Mouse (Mus musculus) ES-Bruce4 (cell line): Measurements from ENCODE around the gene Nxph3. TPM values are rescaled to one million over a fixed set of nuclear protein-coding genes. Genes with fewer than 3 reads are reported as not detected.
A peak's percentile ranks its signal among the peaks of the same experiment; 100 is the strongest.

Source experiments
- H3K27ac ChIP-seq: 2 replicates; pipeline ENCODE4 v1.5.1; 2012; ENCODE audit warnings: low read length, inconsistent platforms; ENCODE audit not compliant: insufficient read depth
- H3K27me3 ChIP-seq: 2 replicates; pipeline ENCODE4 v1.6.1; 2012; ENCODE audit warnings: mild to moderate bottlenecking, low read length, inconsistent platforms; ENCODE audit not compliant: control insufficient read depth, poor library complexity, insufficient read depth, severe bottlenecking
- H3K36me3 ChIP-seq: 2 replicates; pipeline ENCODE4 v1.6.1; 2012; ENCODE audit warnings: inconsistent platforms, mild to moderate bottlenecking, low read length, moderate library complexity; ENCODE audit not compliant: control insufficient read depth, poor library complexity, insufficient read depth, severe bottlenecking
- H3K4me1 ChIP-seq: one replicate; pipeline ENCODE4 v1.8.1; 2011; ENCODE audit warnings: low read length; ENCODE audit not compliant: control insufficient read depth, insufficient read depth
- H3K4me3 ChIP-seq: 2 replicates; pipeline ENCODE4 v1.5.1; 2011; ENCODE audit warnings: low read depth, mild to moderate bottlenecking, low read length
- H3K9ac ChIP-seq: 2 replicates; pipeline ENCODE4 v1.6.1; 2012; ENCODE audit warnings: low read depth, mild to moderate bottlenecking, inconsistent platforms; ENCODE audit not compliant: poor library complexity, severe bottlenecking
- H3K9me3 ChIP-seq: replicated peaks from 2 replicates; pipeline ENCODE4 v1.6.1; 2012; ENCODE audit warnings: mild to moderate bottlenecking, low read length, inconsistent platforms; ENCODE audit not compliant: control insufficient read depth, poor library complexity, insufficient read depth, severe bottlenecking
- CTCF ChIP-seq: IDR thresholded peaks from one replicate; pipeline ENCODE4 v1.8.1; 2011; ENCODE audit warnings: low read depth, low read length
- EP300 ChIP-seq: IDR thresholded peaks from 2 replicates; pipeline ENCODE4 v1.6.1; 2011; ENCODE audit warnings: low read depth, low read length; ENCODE audit not compliant: insufficient read depth
- POLR2A ChIP-seq: IDR thresholded peaks from one replicate; pipeline ENCODE4 v1.8.1; 2011; ENCODE audit warnings: low read length; ENCODE audit not compliant: insufficient read depth
- polyA plus RNA-seq: library from polyadenylated mRNA; stranded (reverse); fragments of >200 nt; gene quantifications from 2 replicates; pipeline ENCODE4 v1.2.4, GENCODE M21; 2011; ENCODE audit warnings: low read depth; ENCODE audit not compliant: missing spikeins, insufficient read depth, insufficient read length

Nxph3 gene
- polyA plus RNA-seq, 1 experiment, result 0.85 TPM

DNA sequence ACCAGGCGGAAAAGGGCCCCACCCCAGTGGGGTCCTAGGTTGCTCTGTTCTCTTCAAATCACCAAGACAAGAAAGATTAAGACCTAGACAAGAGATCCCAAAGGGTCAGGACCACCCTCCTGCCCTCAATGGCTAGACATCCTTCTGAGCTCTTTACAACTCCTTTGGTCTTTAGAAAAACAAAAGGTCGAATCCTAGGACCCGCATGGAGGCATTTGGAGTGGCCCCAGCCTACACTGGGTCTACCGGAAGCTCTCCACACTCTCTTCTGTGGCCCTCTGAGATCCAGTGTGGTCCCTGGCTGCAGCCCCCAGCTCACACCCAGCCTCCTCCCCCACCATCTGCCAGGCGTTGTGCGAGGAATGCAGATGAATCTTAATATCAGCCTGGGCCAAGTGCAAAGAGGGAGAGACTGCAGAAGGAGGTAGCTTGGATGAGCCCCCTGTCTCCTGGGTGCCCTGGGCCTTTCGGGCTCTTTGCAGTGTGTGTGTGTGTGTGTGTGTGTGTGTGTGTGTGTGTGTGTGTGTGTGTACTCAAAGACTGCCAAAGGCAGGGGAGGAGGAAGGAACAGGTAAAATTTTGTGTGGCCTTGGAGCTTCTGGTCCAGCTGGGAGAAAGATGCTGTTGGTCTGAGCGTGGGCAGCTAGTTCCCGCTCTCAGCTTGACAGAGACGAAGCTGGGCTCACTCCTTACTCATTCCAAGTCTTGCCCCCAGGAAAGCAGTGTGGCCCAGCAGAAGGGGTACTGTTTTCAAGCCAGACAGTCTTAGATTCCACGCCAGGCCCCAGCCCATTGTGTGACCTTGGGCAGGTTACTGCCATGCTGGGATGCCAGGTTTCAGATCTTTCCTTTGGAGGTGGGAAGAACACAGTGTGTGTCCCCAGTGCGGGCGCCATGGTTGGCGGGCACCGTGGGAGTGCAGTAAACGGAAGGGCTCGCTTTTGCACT is 1.3 kb upstream of the Nxph3 start:
- H3K9ac ChIP-seq, result 0 out of 2 replicates have a peak overlapping the region, but pooled peaks have one; percentile 72
- TF ChIP-seq CTCF (no peak), EP300 (0 out of 2 replicates have a peak, but pooled peaks have one; percentile 22)
- H3K36me3 ChIP-seq, result no peaks in the 10 kb centered on the region
- H3K4me1 ChIP-seq, result peaks cover 20% of the 10 kb centered on the region
- H3K27me3 ChIP-seq, result no peaks in the 10 kb centered on the region
- peak overlapping the region; percentile 17; the same call in 1 of the 2 replicates for H3K27ac ChIP-seq
- peak overlapping the region; percentile 83 for H3K4me3 ChIP-seq
- H3K9me3 ChIP-seq, result no peaks in the 10 kb centered on the region

- no peak for TF ChIP-seq CTCF
- TF ChIP-seq EP300, result no peak
- TF ChIP-seq POLR2A, result no peak
- Histone ChIP-seq H3K27me3 (no peaks in the 10 kb centered on the region), H3K4me3 (peak overlapping the region; percentile 74), H3K4me1 (peaks cover 11% of the 10 kb centered on the region), H3K9me3 (no peaks in the 10 kb centered on the region), H3K27ac (no peak overlapping the region), H3K9ac (peak overlapping the region; percentile 72), H3K36me3 (no peaks in the 10 kb centered on the region)
Measured at GRCm38 (mm10) chr11:95513461-95514297, 691 bp downstream of the Nxph3 start.

DNA sequence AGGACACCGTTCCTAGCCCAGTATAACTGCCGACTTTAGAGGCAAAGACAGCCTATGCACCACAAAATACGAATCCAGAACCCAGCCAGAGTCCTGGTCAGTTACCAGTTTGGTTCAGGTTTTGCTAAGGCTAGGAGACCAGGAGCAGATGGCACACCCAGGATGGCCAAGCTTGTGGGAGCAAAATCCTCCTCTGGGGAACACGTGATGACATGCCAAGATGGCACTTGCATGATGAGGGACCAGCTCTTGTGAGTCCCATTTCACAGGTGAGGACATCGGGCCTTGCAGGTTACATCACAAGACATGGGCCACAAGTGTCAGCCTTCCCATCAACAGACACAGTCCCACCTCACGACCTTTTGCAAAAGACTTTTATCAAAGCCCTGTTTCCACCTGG is 2.0 kb downstream of the Nxph3 start:
- Histone ChIP-seq H3K36me3 (no peaks in the 10 kb centered on the region), H3K4me1 (peaks cover 10% of the 10 kb centered on the region), H3K27me3 (no peaks in the 10 kb centered on the region), H3K4me3 (no peak overlapping the region), H3K27ac (no peak overlapping the region), H3K9me3 (no peaks in the 10 kb centered on the region), H3K9ac (no peak overlapping the region)
- TF ChIP-seq CTCF (no peak), EP300 (no peak), POLR2A (no peak)

DNA sequence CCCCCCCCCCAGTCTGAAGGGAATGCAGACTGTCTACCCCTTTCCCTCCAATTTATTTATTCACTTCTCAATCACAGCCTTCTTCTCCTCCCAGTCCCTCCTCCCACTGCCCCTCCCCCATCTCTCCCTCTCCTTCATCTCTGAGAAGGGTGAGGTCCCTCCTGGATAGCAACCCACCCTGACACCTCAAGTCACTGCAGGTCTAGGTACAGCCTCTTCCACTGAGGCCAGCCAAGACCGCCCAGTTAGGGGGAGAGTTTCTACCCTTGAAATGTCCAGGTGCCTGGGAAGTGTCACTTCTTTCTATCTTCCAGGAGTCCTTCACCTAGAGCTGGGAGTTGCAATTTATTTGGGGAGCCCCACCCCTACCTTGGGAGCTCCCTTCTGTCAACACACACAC is 2.5 kb downstream of the Nxph3 start:
- Histone ChIP-seq H3K9ac (no peak overlapping the region), H3K9me3 (no peaks in the 10 kb centered on the region), H3K27me3 (no peaks in the 10 kb centered on the region), H3K4me1 (peaks cover 8% of the 10 kb centered on the region), H3K36me3 (no peaks in the 10 kb centered on the region), H3K27ac (no peak overlapping the region), H3K4me3 (no peak overlapping the region)
- TF ChIP-seq EP300, result no peak
- TF ChIP-seq CTCF, result no peak
- TF ChIP-seq POLR2A, result no peak

DNA sequence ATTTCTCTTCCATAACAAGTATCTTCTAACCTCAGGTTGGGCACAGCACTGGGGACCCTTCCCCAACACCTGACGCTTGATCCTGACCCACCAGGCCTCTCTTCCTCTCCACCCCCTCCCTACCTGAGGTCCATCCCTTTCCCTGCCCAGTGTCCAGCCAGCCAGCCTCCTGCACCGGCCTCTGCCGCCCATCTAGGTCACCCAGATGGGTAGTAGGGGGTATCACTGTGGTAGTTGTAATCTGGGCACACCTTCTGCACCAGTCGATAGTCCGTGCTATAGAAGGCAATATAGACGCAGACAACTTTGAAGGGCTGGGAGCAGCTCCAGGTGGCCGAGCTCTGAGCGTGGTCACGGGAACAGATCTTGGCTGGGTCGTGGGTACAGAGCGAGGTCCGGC is 3.7 kb downstream of the Nxph3 start:
- H3K36me3 ChIP-seq, result no peaks in the 10 kb centered on the region
- H3K9ac ChIP-seq, result no peak overlapping the region
- peaks cover 4% of the 10 kb centered on the region for H3K4me1 ChIP-seq
- H3K27ac ChIP-seq, result no peak overlapping the region
- TF ChIP-seq POLR2A (no peak), CTCF (no peak), EP300 (no peak)
- no peaks in the 10 kb centered on the region for H3K9me3 ChIP-seq
- H3K4me3 ChIP-seq, result no peak overlapping the region
- H3K27me3 ChIP-seq, result no peaks in the 10 kb centered on the region
